ENCODE assay signal across 27 mouse cellular contexts in genomic region chr19:3401943-3402342, GRCm38 (mm10). TPM values are rescaled to one million over a fixed set of nuclear protein-coding genes. Genes with fewer than 3 reads are reported as not detected.
DNase-seq lines count a peak whose midpoint lies in the region; ATAC-seq and TF ChIP-seq lines count a peak whose summit lies in the region.
"Had no signal": no experiment of that assay in that cellular context is flagged by ENCODE, and none has a peak within 500 bp of the region (broad histone marks: within the 10 kb centered on the region; RNA-seq: fewer than 3 reads in every experiment).

No protein-coding gene starts in this region.

- no peak overlapping the region for H3K4me2 ChIP-seq in heart, embryonic 14.5 days (ENCODE audit: low read length)
- no peak overlapping the region for H3K4me2 ChIP-seq in hindbrain, embryonic 16.5 days (ENCODE audit: low read length)
- no peak overlapping the region for H3K4me2 ChIP-seq in hindbrain, embryonic 13.5 days
- H3K4me2 ChIP-seq: embryonic facial prominence, embryonic 12.5 days; limb, embryonic 12.5 days; liver, embryonic 11.5 days; midbrain, embryonic 12.5 days; neural tube, embryonic 12.5 days; stomach, embryonic 15.5 days had no signal

- no peak overlapping the region for H3K4me3 ChIP-seq in heart, embryonic 14.5 days (ENCODE audit: control insufficient read depth in 1 of 2, insufficient read depth in 1 of 2, low read depth in 1 of 2, low read length in 2 of 2)
- no peak overlapping the region for H3K4me3 ChIP-seq in hindbrain, embryonic 16.5 days (ENCODE audit: low read length)
- no peak overlapping the region for H3K4me3 ChIP-seq in hindbrain, embryonic 13.5 days
- H3K4me3 ChIP-seq in kidney, adult 2 months (ENCODE audit: insufficient read depth, low read depth, low read length) = no peak overlapping the region
- H3K4me3 ChIP-seq: embryonic facial prominence, embryonic 12.5 days; hindbrain, embryonic 10.5 days; limb, embryonic 12.5 days; midbrain, embryonic 12.5 days; neural tube, embryonic 12.5 days; stomach, embryonic 15.5 days had no signal

- peaks cover 3% of the 10 kb centered on the region; the same call in 1 of the 2 replicates for H3K36me3 ChIP-seq in heart, embryonic 14.5 days (ENCODE audit: control insufficient read depth, insufficient read depth, low read length)
- H3K36me3 ChIP-seq in hindbrain, embryonic 16.5 days (ENCODE audit: control insufficient read depth, insufficient read depth, low read length) = no peaks in the 10 kb centered on the region
- no peaks in the 10 kb centered on the region for H3K36me3 ChIP-seq in hindbrain, embryonic 13.5 days
- H3K36me3 ChIP-seq in kidney, adult 2 months (ENCODE audit: control insufficient read depth, insufficient read depth, low read length) = no peaks in the 10 kb centered on the region
- H3K36me3 ChIP-seq: embryonic facial prominence, embryonic 12.5 days; hindbrain, embryonic 10.5 days; limb, embryonic 12.5 days; midbrain, embryonic 12.5 days; neural tube, embryonic 12.5 days; stomach, embryonic 15.5 days had no signal

- 0 out of 2 replicates have a peak, but pooled peaks cover 3% of the 10 kb centered on the region for H3K9me3 ChIP-seq in heart, embryonic 14.5 days (ENCODE audit: control insufficient read depth, low read length)
- no peaks in the 10 kb centered on the region for H3K9me3 ChIP-seq in hindbrain, embryonic 16.5 days (ENCODE audit: control insufficient read depth, low read length)
- H3K9me3 ChIP-seq in hindbrain, embryonic 13.5 days = 0 out of 2 replicates have a peak, but pooled peaks cover 5% of the 10 kb centered on the region
- H3K9me3 ChIP-seq: midbrain, embryonic 12.5 days; neural tube, embryonic 12.5 days; stomach, embryonic 15.5 days had no signal

- no peak for DNase-seq in heart, adult 11 months
- DNase-seq in brain, adult 2 months (ENCODE audit: low read depth, low spot score) = peak; percentile 36
- peak; percentile 15 for DNase-seq in brain, embryonic 14.5 days (ENCODE audit: low read depth)
- no peak for DNase-seq in kidney, adult 2 months
- no peak for DNase-seq in kidney, adult 9 months
- DNase-seq: adrenal gland, adult 8-10 months; cerebellum, adult 9-11 months; gastrocnemius, postnatal 36 days; kidney, adult 18-20 months; kidney, postnatal 14 days; liver, postnatal 0 days; right cerebral cortex, adult 18-20 months; thymus, postnatal 25 days had no signal

- H3K27ac ChIP-seq in heart, embryonic 14.5 days (replicated peaks in 1 of 2; ENCODE audit: control insufficient read depth in 1 of 2, insufficient read depth in 1 of 2, low read depth in 2 of 2, low read length in 2 of 2) = no peak overlapping the region
- H3K27ac ChIP-seq in hindbrain, embryonic 16.5 days (ENCODE audit: low read depth, low read length) = no peak overlapping the region
- no peak overlapping the region for H3K27ac ChIP-seq in hindbrain, embryonic 13.5 days
- H3K27ac ChIP-seq in kidney, adult 2 months (ENCODE audit: insufficient read depth, low read depth, low read length) = no peak overlapping the region
- H3K27ac ChIP-seq: embryonic facial prominence, embryonic 12.5 days; hindbrain, embryonic 10.5 days; limb, embryonic 12.5 days; midbrain, embryonic 12.5 days; neural tube, embryonic 12.5 days; stomach, embryonic 15.5 days had no signal

- peaks cover 5 to 10% of the 10 kb centered on the region in 2 experiments; a peak in 3 of 4 replicates for H3K4me1 ChIP-seq in heart, embryonic 14.5 days (ENCODE audit: control insufficient read depth in 2 of 2, insufficient read depth in 2 of 2, low read length in 2 of 2)
- peaks cover 3% of the 10 kb centered on the region; the same call in 1 of the 2 replicates for H3K4me1 ChIP-seq in hindbrain, embryonic 16.5 days (ENCODE audit: control insufficient read depth, insufficient read depth, low read depth, low read length)
- no peaks in the 10 kb centered on the region for H3K4me1 ChIP-seq in hindbrain, embryonic 13.5 days (replicated peaks)
- H3K4me1 ChIP-seq in kidney, adult 2 months (ENCODE audit: control insufficient read depth, insufficient read depth, low read length) = no peaks in the 10 kb centered on the region
- H3K4me1 ChIP-seq: embryonic facial prominence, embryonic 12.5 days; hindbrain, embryonic 10.5 days; limb, embryonic 12.5 days; neural tube, embryonic 12.5 days; stomach, embryonic 15.5 days had no signal

- TF ChIP-seq CTCF in brain, embryonic 14.5 days (IDR thresholded peaks at IDR 0.05; ENCODE audit: borderline replicate concordance, extremely low read depth, insufficient read depth, insufficient read length) = no peak
- TF ChIP-seq CTCF in kidney, adult 2 months (conservative IDR thresholded peaks at IDR 0.05; ENCODE audit: insufficient read depth, insufficient read length, low read depth, low read length) = no peak

- ATAC-seq in heart, embryonic 14.5 days (ENCODE audit: insufficient number of reproducible peaks, insufficient read depth, low FRiP score, low read depth) = peak; percentile 47; the same call in 1 of the 2 replicates
- peak; percentile 79 for ATAC-seq in hindbrain, embryonic 16.5 days
- no peak for ATAC-seq in hindbrain, embryonic 13.5 days (ENCODE audit: low FRiP score)
- ATAC-seq: activated CD4-positive, CD25-positive, alpha-beta regulatory T cell, adult 4 months; inflammation-experienced regulatory T-cells, adult 6 months; liver, postnatal 0 days; lung, postnatal 0 days had no signal

- H3K9ac ChIP-seq in heart, embryonic 14.5 days (ENCODE audit: low read length) = no peak overlapping the region
- no peak overlapping the region for H3K9ac ChIP-seq in hindbrain, embryonic 16.5 days (ENCODE audit: low read depth, low read length)
- no peak overlapping the region for H3K9ac ChIP-seq in hindbrain, embryonic 13.5 days
- H3K9ac ChIP-seq: embryonic facial prominence, embryonic 12.5 days; limb, embryonic 12.5 days; liver, postnatal 0 days; midbrain, embryonic 12.5 days; neural tube, embryonic 12.5 days; stomach, embryonic 15.5 days had no signal

- no peak for TF ChIP-seq POLR2A in brain, embryonic 14.5 days (IDR thresholded peaks at IDR 0.05; ENCODE audit: borderline replicate concordance, extremely low read depth, insufficient read depth, insufficient read length, poor library complexity, severe bottlenecking)
- TF ChIP-seq POLR2A in kidney, adult 2 months (IDR thresholded peaks at IDR 0.05; ENCODE audit: low read depth, low read length) = no peak

- H3K27me3 ChIP-seq in heart, embryonic 14.5 days (ENCODE audit: control insufficient read depth, insufficient read depth, low read length) = no peaks in the 10 kb centered on the region
- no peaks in the 10 kb centered on the region for H3K27me3 ChIP-seq in hindbrain, embryonic 16.5 days (replicated peaks; ENCODE audit: control insufficient read depth, insufficient read depth, low read length)
- 0 out of 2 replicates have a peak, but pooled peaks cover 3% of the 10 kb centered on the region for H3K27me3 ChIP-seq in hindbrain, embryonic 13.5 days
- H3K27me3 ChIP-seq in kidney, adult 2 months (replicated peaks; ENCODE audit: control insufficient read depth, insufficient read depth, low read length) = no peaks in the 10 kb centered on the region
- H3K27me3 ChIP-seq: embryonic facial prominence, embryonic 12.5 days; limb, embryonic 12.5 days; neural tube, embryonic 12.5 days; stomach, embryonic 15.5 days had no signal

- 18% methylated on average over 7 of the region's 7 CpGs for WGBS in heart, embryonic 14.5 days
- 37% methylated on average over 7 of the region's 7 CpGs for WGBS in hindbrain, embryonic 16.5 days
- 47% methylated on average over 7 of the region's 7 CpGs for whole genome bisulfite sequencing in hindbrain, embryonic 13.5 days
- WGBS in kidney, adult 2 months = 54% methylated on average over 7 of the region's 7 CpGs

RNA-seq across cellular contexts. Expression of gene Gal, which starts 12.4 kb away (rescaled TPM):
- polyA plus RNA-seq in heart, embryonic 14.5 days (2014; fragmentation: Nextera tagmentation; extraction: Ambion mirVana) = 6.4 and 8.0 TPM in 2 replicates
- polyA plus RNA-seq in hindbrain, embryonic 16.5 days (2015; fragmentation: Nextera tagmentation; extraction: Ambion mirVana) = 24.3 and 25.3 TPM in 2 replicates
- polyA plus RNA-seq in hindbrain, embryonic 13.5 days (2015; fragmentation: Nextera tagmentation; extraction: Ambion mirVana) = 23.3 and 33.2 TPM in 2 replicates
- 3.9 and 6.2 TPM in 2 replicates for polyA plus RNA-seq in brain, embryonic 14.5 days (2012; rRNA removed)
- 0.14 and 0.78 TPM in 2 replicates for polyA plus RNA-seq in kidney, adult 2 months (2012; rRNA removed)
- polyA plus RNA-seq: C2C12; liver, postnatal 0 days had no signal

RNA-seq across cellular contexts. Expression of gene Tesmin, which starts 13.3 kb away (rescaled TPM):
- polyA plus RNA-seq in heart, embryonic 14.5 days (2014; fragmentation: Nextera tagmentation; extraction: Ambion mirVana) = 0.47 and 1.1 TPM in 2 replicates
- 0.36 and 0.44 TPM in 2 replicates for polyA plus RNA-seq in hindbrain, embryonic 16.5 days (2015; fragmentation: Nextera tagmentation; extraction: Ambion mirVana)
- polyA plus RNA-seq in hindbrain, embryonic 13.5 days (2015; fragmentation: Nextera tagmentation; extraction: Ambion mirVana) = 0.28 and 0.42 TPM in 2 replicates
- 0.36 and 0.42 TPM in 2 replicates for polyA plus RNA-seq in brain, embryonic 14.5 days (2012; rRNA removed)
- polyA plus RNA-seq in kidney, adult 2 months (2012; rRNA removed) = 0.24 and 0.25 TPM in 2 replicates
- polyA plus RNA-seq: activated CD4-positive, CD25-positive, alpha-beta regulatory T cell, adult 4 months; inflammation-experienced regulatory T-cells, adult 6 months; neural tube, embryonic 12.5 days had no signal

Comparison
In these comparisons a context has a peak if more than half of its experiments do, and no peak if none do; other contexts are left out.
1. DNase-seq: peak in brain, adult 2 months (single experiment) and brain, embryonic 14.5 days (single experiment); none in heart, adult 11 months (single experiment), kidney, adult 2 months (single experiment) and kidney, adult 9 months (single experiment).